Mouse (Mus musculus) ES-Bruce4 (cell line): ENCODE measurements at regions not wholly inside any gene's neighbourhood (a gene's known extent, or its start where the extent isn't known, plus 50 kb on each side); places are given as distances from the start of the nearest gene placed in this dataset.

ENCODE experiments used
- H3K27ac ChIP-seq: 2 replicates; pipeline ENCODE4 v1.5.1; 2012; ENCODE audit warnings: low read length, inconsistent platforms; ENCODE audit not compliant: insufficient read depth
- H3K27me3 ChIP-seq: 2 replicates; pipeline ENCODE4 v1.6.1; 2012; ENCODE audit warnings: mild to moderate bottlenecking, low read length, inconsistent platforms; ENCODE audit not compliant: control insufficient read depth, poor library complexity, insufficient read depth, severe bottlenecking
- H3K36me3 ChIP-seq: 2 replicates; pipeline ENCODE4 v1.6.1; 2012; ENCODE audit warnings: inconsistent platforms, mild to moderate bottlenecking, low read length, moderate library complexity; ENCODE audit not compliant: control insufficient read depth, poor library complexity, insufficient read depth, severe bottlenecking
- H3K4me1 ChIP-seq: one replicate; pipeline ENCODE4 v1.8.1; 2011; ENCODE audit warnings: low read length; ENCODE audit not compliant: control insufficient read depth, insufficient read depth
- H3K4me3 ChIP-seq: 2 replicates; pipeline ENCODE4 v1.5.1; 2011; ENCODE audit warnings: low read depth, mild to moderate bottlenecking, low read length
- H3K9ac ChIP-seq: 2 replicates; pipeline ENCODE4 v1.6.1; 2012; ENCODE audit warnings: low read depth, mild to moderate bottlenecking, inconsistent platforms; ENCODE audit not compliant: poor library complexity, severe bottlenecking
- H3K9me3 ChIP-seq: replicated peaks from 2 replicates; pipeline ENCODE4 v1.6.1; 2012; ENCODE audit warnings: mild to moderate bottlenecking, low read length, inconsistent platforms; ENCODE audit not compliant: control insufficient read depth, poor library complexity, insufficient read depth, severe bottlenecking
- CTCF ChIP-seq: IDR thresholded peaks from one replicate; pipeline ENCODE4 v1.8.1; 2011; ENCODE audit warnings: low read depth, low read length
- EP300 ChIP-seq: IDR thresholded peaks from 2 replicates; pipeline ENCODE4 v1.6.1; 2011; ENCODE audit warnings: low read depth, low read length; ENCODE audit not compliant: insufficient read depth
- POLR2A ChIP-seq: IDR thresholded peaks from one replicate; pipeline ENCODE4 v1.8.1; 2011; ENCODE audit warnings: low read length; ENCODE audit not compliant: insufficient read depth

DNA sequence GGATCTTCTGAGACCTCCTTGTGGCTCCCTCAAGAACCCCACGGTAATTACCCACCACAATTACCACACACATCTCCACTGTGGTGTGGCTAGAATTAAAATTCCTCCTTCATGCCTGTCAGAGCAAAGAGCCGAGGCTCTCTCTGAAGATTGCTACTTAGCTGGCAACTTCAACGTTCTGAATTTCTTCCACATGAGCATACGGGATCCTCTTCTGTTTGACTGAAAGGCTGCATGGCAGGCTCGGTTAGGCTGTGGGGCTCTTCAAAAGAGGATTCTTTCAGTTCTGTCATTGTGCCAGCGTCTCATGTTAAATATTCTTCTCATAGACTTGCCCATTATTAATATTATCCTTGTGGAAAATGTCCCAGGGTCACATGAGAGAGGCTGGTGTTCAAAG lies 334.9 kb upstream of the Mgmt start:
- Histone ChIP-seq H3K9ac (no peak overlapping the region), H3K36me3 (no peaks in the 10 kb centered on the region), H3K9me3 (no peaks in the 10 kb centered on the region), H3K27me3 (no peaks in the 10 kb centered on the region), H3K27ac (no peak overlapping the region), H3K4me1 (no peaks in the 10 kb centered on the region), H3K4me3 (no peak overlapping the region)
- TF ChIP-seq EP300 (no peak), CTCF (no peak), POLR2A (no peak)

GRCm38 (mm10) chr7:136570911-136571310 lies 323.5 kb upstream of the Mgmt start:
- H3K27me3 ChIP-seq: no peaks in the 10 kb centered on the region; the same call in 1 of the 2 replicates
- H3K36me3 ChIP-seq: no peaks in the 10 kb centered on the region
- H3K4me1 ChIP-seq: no peaks in the 10 kb centered on the region
- H3K4me3 ChIP-seq: no peak overlapping the region
- H3K9me3 ChIP-seq: no peaks in the 10 kb centered on the region
- TF ChIP-seq POLR2A (no peak), CTCF (no peak), EP300 (no peak)
- no peak overlapping the region for H3K9ac ChIP-seq
- H3K27ac ChIP-seq: no peak overlapping the region

GRCm38 (mm10) chr7:136581896-136582295 lies 312.5 kb upstream of the Mgmt start:
- Histone ChIP-seq H3K36me3 (no peaks in the 10 kb centered on the region), H3K9ac (no peak overlapping the region), H3K4me3 (no peak overlapping the region), H3K9me3 (peaks cover 3% of the 10 kb centered on the region; the same call in 1 of the 2 replicates), H3K4me1 (no peaks in the 10 kb centered on the region), H3K27ac (no peak overlapping the region), H3K27me3 (no peaks in the 10 kb centered on the region; the same call in 1 of the 2 replicates)
- no peak for TF ChIP-seq POLR2A
- no peak for TF ChIP-seq EP300
- TF ChIP-seq CTCF: no peak

GRCm38 (mm10) chr7:136584361-136584760 lies 310.1 kb upstream of the Mgmt start:
- no peaks in the 10 kb centered on the region for H3K36me3 ChIP-seq
- no peaks in the 10 kb centered on the region for H3K9me3 ChIP-seq
- H3K4me1 ChIP-seq: no peaks in the 10 kb centered on the region
- no peak overlapping the region for H3K4me3 ChIP-seq
- TF ChIP-seq POLR2A (no peak), CTCF (no peak), EP300 (no peak)
- no peak overlapping the region for H3K9ac ChIP-seq
- no peak overlapping the region for H3K27ac ChIP-seq
- no peaks in the 10 kb centered on the region; the same call in 1 of the 2 replicates for H3K27me3 ChIP-seq

- no peak overlapping the region for H3K9ac ChIP-seq
- H3K36me3 ChIP-seq: no peaks in the 10 kb centered on the region
- H3K9me3 ChIP-seq: no peaks in the 10 kb centered on the region
- TF ChIP-seq POLR2A (no peak), CTCF (no peak), EP300 (no peak)
- no peak overlapping the region for H3K4me3 ChIP-seq
- H3K27me3 ChIP-seq: no peaks in the 10 kb centered on the region
- H3K4me1 ChIP-seq: no peaks in the 10 kb centered on the region
- H3K27ac ChIP-seq: no peak overlapping the region
Observed at GRCm38 (mm10) chr7:136588491-136588890, 305.9 kb upstream of the Mgmt start.

GRCm38 (mm10) chr7:136590947-136591346 lies 303.5 kb upstream of the Mgmt start:
- Histone ChIP-seq H3K9me3 (no peaks in the 10 kb centered on the region), H3K9ac (no peak overlapping the region), H3K27me3 (no peaks in the 10 kb centered on the region), H3K4me3 (no peak overlapping the region), H3K36me3 (no peaks in the 10 kb centered on the region), H3K27ac (no peak overlapping the region), H3K4me1 (no peaks in the 10 kb centered on the region)
- no peak for TF ChIP-seq EP300
- TF ChIP-seq POLR2A: no peak
- TF ChIP-seq CTCF: peak; percentile 32
